In genomic region chr10:19999703-20000407, GRCm38 (mm10) we compare ENCODE assay signal across 18 mouse cellular contexts.
DNase-seq lines count a peak whose midpoint lies in the region; ATAC-seq lines count a peak whose summit lies in the region.
"Had no signal": no experiment of that assay in that cellular context is flagged by ENCODE, and none has a peak within 500 bp of the region (broad histone marks: within the 10 kb centered on the region; RNA-seq: fewer than 3 reads in every experiment).

No protein-coding gene starts in this region.

- ATAC-seq in granulocyte monocyte progenitor cell, adult 5-6 weeks (replicated peaks; ENCODE audit: poor library complexity, severe bottlenecking) = peak; percentile 84
- ATAC-seq in megakaryocyte progenitor cell, adult 5-6 weeks (replicated peaks; ENCODE audit: poor library complexity) = peak; percentile 66
- ATAC-seq: forebrain, embryonic 16.5 days; hindbrain, embryonic 16.5 days; intestine, embryonic 16.5 days had no signal

- DNase-seq in 416B (ENCODE audit: low read depth) = peak; percentile 30
- peak; percentile 56 for DNase-seq in CD4-positive, CD25-positive, alpha-beta regulatory T cell, adult 2 months (ENCODE audit: low read depth, low spot score)
- no peak for DNase-seq in urinary bladder, adult 18-20 months (ENCODE audit: low spot score in 2 of 2)
- no peak for DNase-seq in adrenal gland, postnatal 36 days
- no peak for DNase-seq in frontal cortex, postnatal 25 days (ENCODE audit: low spot score in 2 of 2)
- no peak for DNase-seq in thymus, adult 18-20 months
- DNase-seq: cerebellum, adult 2 months; cerebellum, postnatal 25 days; kidney, adult 8-10 months; kidney, postnatal 14 days; lung, postnatal 36 days; midbrain, embryonic 14.5 days; thymus, postnatal 25 days had no signal

Comparison
In these comparisons a context has a peak if more than half of its experiments do, and no peak if none do; other contexts are left out.
1. DNase-seq: peak in 416B (single experiment) and CD4-positive, CD25-positive, alpha-beta regulatory T cell, adult 2 months (single experiment); none in urinary bladder, adult 18-20 months (0 of 2), adrenal gland, postnatal 36 days (0 of 2), frontal cortex, postnatal 25 days (0 of 2) and thymus, adult 18-20 months (0 of 2).